Mouse (Mus musculus) liver, embryonic 14.5 days (tissue): ENCODE results near the gene Mex3a. TPM values are rescaled to one million over a fixed set of nuclear protein-coding genes. Genes with fewer than 3 reads are reported as not detected.

Source experiments
- ATAC-seq: fragments of 200-750 bp; cut with Nextera tagmentation; 2 replicates; pipeline ENCODE4 v1.8.0; 2017; ENCODE audit warnings: moderate number of reproducible peaks, mild to moderate bottlenecking, moderate library complexity; ENCODE audit not compliant: insufficient read depth
- DNase-seq, 3 experiments: peaks; one replicate each; pipeline ENCODE4 v3.0.0-alpha.2; 2012 to 2013; ENCODE audit warnings: low read depth in 3 of 3, low spot score in 3 of 3
- H3K27ac ChIP-seq: fragments of 300-500 bp; sonication (generic); 2 replicates; pipeline ENCODE4 v1.5.1; 2014; ENCODE audit warnings: moderate library complexity, mild to moderate bottlenecking, control low read depth, inconsistent platforms
- H3K27me3 ChIP-seq: fragments of 300-500 bp; sonication (generic); 2 replicates; pipeline ENCODE4 v1.6.1; 2014; ENCODE audit warnings: mild to moderate bottlenecking, low read length, moderate library complexity; ENCODE audit not compliant: control insufficient read depth, insufficient read depth
- H3K36me3 ChIP-seq: fragments of 300-500 bp; sonication (generic); replicated peaks from 2 replicates; pipeline ENCODE4 v1.6.1; 2014; ENCODE audit warnings: low read depth; ENCODE audit not compliant: control insufficient read depth, insufficient read depth
- H3K4me1 ChIP-seq, 2 experiments: fragments of 200-500 bp in 1 of 2; fragments of 300-500 bp in 1 of 2; sonication (generic) in 1 of 2; replicated peaks; 2 replicates each; pipeline ENCODE4 v1.6.1; 2012 to 2014; ENCODE audit warnings: antibody characterized with exemption in 1 of 2, inconsistent platforms in 1 of 2, low read length in 1 of 2; ENCODE audit not compliant: control insufficient read depth in 2 of 2, insufficient read depth in 2 of 2
- H3K4me2 ChIP-seq: fragments of 300-500 bp; sonication (generic); 2 replicates; pipeline ENCODE4 v1.6.1; 2014; ENCODE audit warnings: low read depth, mild to moderate bottlenecking, control low read depth, moderate library complexity
- H3K4me3 ChIP-seq, 2 experiments: fragments of 200-500 bp in 1 of 2; fragments of 300-500 bp in 1 of 2; sonication (generic) in 1 of 2; 2 replicates each; pipeline ENCODE4 v1.5.1; 2012 to 2014; ENCODE audit warnings: low read depth in 2 of 2, low read length in 2 of 2, mild to moderate bottlenecking in 2 of 2, control low read depth in 1 of 2, inconsistent platforms in 1 of 2, moderate library complexity in 1 of 2; ENCODE audit not compliant: insufficient read depth in 1 of 2
- H3K9ac ChIP-seq: fragments of 300-500 bp; sonication (generic); replicated peaks from 2 replicates; pipeline ENCODE4 v1.6.1; 2014; ENCODE audit warnings: mild to moderate bottlenecking, control low read depth, moderate library complexity
- H3K9me3 ChIP-seq: fragments of 300-500 bp; sonication (generic); 2 replicates; pipeline ENCODE4 v1.6.1; 2016; ENCODE audit warnings: low read length, mixed read lengths; ENCODE audit not compliant: control insufficient read depth
- CTCF ChIP-seq: IDR thresholded peaks from 2 replicates; pipeline ENCODE4 v1.5.1; 2016; ENCODE audit warnings: antibody characterized with exemption, low read depth, control low read depth
- EP300 ChIP-seq: IDR thresholded peaks from 2 replicates; pipeline ENCODE4 v1.6.1; 2016; ENCODE audit warnings: antibody characterized with exemption, low read depth
- WGBS: fragments of 180-500 bp; shearing (Covaris S2); extraction: QIAGEN DNeasy Blood & Tissue Kit; methylation state at CpG from one replicate; pipeline ENCODE4 v1.1.7; 2014; ENCODE audit not compliant: insufficient replicate concordance; 5-methylcytosine and 5-hydroxymethylcytosine counted together
- polyA plus RNA-seq, 2 experiments: library from polyadenylated mRNA; depleted of rRNA in 1 of 2; stranded (reverse) in 1 of 2; unstranded in 1 of 2; fragments of >200 nt; fragmentation: Nextera tagmentation in 1 of 2; extraction: Ambion mirVana in 1 of 2; gene quantifications; 2 replicates each; pipeline versions ENCODE4 v1.2.1 to v1.2.3; 2012 to 2014

The Mex3a gene
- polyA plus RNA-seq, 2 experiments, result 0.74 to 1.1 TPM

DNA sequence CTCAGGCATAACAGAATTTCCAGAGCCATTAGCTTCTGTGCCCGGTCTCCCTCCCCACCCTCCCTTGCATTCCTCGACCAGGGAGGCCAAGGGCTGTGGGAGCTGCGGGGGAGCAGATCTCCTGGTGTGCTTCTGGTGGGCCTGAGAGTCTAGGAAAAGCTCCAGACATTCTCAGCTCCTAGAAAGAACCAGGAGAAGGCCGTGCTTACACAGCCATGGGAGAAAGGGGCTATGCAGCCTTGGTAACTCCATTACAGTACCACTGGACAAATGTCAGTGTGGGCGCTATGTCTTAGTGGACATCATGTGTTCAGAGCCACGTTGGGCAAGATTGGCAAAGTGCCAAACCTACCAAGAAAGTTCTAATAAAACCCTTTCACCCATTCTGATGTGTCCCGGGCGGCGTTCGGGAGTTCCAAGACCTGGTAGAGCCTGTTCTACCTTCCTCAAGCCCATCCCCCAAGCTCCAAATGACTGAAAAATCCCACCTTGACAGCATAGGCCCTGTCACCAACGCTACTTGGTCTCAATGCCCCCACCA, 30.1 kb upstream of the Mex3a start:
- DNase-seq, result no peak
- Histone ChIP-seq H3K9ac (peak overlapping the region; percentile 94), H3K27ac (peak overlapping the region; percentile 83), H3K4me1 (peaks cover 38 to 39% of the 10 kb centered on the region in 2 experiments), H3K9me3 (no peaks in the 10 kb centered on the region), H3K27me3 (no peaks in the 10 kb centered on the region), H3K4me2 (peak overlapping the region; percentile 77), H3K36me3 (peaks cover 24% of the 10 kb centered on the region), H3K4me3 (peak overlapping the region; percentile 67 to 92)
- ATAC-seq, result peak; percentile 8; the same call in 1 of the 2 replicates
- TF ChIP-seq EP300, result no peak
- no peak for TF ChIP-seq CTCF
- WGBS, result 24% methylated on average over 11 of the region's 11 CpGs

DNA sequence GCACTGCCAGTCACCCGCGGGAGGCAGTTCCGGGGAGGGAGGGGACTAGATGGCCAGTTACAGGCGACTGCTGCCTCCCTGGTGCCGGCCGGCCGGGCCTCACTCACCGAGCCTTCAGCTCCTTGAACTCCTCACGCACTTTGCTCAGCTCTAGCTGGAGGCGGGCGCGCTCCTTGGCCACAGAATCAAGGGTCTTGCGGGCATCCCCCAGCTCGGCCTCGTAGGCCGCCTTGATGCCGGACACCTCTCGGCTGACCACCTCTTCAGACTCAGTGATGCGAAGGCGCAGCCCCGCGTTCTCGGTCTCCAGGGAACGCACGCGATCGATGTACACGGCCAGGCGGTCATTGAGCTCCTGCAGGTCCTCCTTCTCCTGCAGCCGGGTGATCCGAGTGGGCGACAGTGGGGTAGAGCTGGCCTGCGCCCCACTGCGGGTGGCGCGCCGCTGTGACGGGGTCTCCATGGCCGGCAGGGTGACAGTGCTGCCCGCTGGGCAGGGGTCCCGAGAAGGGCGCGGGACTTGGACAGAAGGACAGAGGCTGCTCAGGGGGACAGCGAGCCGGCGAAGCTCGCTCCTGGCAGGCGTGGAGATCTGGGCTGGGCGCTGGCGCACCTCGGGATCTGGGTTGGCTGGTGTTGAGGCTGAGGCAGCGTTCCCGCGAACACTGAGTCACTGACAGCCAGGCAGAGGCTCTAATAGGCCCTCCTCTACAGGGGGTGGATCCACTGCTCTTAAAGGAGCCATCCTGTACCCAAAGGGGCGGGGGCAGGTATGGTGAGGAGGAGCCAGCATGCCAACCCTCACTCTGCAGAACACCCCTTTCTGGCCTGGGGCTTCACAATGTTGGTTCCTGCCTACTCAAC, 29.3 kb upstream of the Mex3a start:
- TF ChIP-seq CTCF, result no peak
- TF ChIP-seq EP300, result no peak
- peak overlapping the region; percentile 83 for H3K27ac ChIP-seq
- peak overlapping the region; percentile 94 for H3K9ac ChIP-seq
- H3K9me3 ChIP-seq, result no peaks in the 10 kb centered on the region
- H3K4me1 ChIP-seq, result peaks cover 31 to 32% of the 10 kb centered on the region in 2 experiments
- H3K27me3 ChIP-seq, result no peaks in the 10 kb centered on the region
- peaks cover 18% of the 10 kb centered on the region for H3K36me3 ChIP-seq
- H3K4me2 ChIP-seq, result peak overlapping the region; percentile 77
- ATAC-seq (peak; percentile 91), DNase-seq (peak; percentile 85 to 89 (median 87))
- WGBS, result 2% methylated on average over 55 of the region's 55 CpGs
- H3K4me3 ChIP-seq, result peak overlapping the region; percentile 67 to 92

DNA sequence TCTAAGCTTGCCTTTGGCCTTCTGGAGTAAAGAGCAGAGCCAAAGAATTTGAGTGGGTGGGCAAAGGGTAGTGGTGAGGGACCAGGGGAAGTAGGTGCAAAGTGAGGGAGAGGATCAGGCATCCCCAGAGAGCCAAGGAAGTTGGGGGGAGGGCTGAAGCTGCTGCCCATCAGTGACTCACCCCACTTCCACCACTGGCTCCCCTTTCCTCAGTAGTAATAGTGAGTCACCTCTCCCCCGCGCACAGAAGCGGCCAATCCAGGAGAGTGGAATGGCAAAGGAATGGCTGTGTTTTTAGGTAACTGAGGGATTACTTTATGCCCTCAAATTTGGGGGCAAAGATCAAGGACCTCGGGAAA, 28.7 kb upstream of the Mex3a start:
- Histone ChIP-seq H3K4me3 (peak overlapping the region; percentile 7 to 92; a peak in 2 of 4 replicates), H3K9me3 (no peaks in the 10 kb centered on the region), H3K36me3 (peaks cover 16% of the 10 kb centered on the region), H3K4me2 (peak overlapping the region; percentile 77), H3K9ac (no peak overlapping the region), H3K27me3 (no peaks in the 10 kb centered on the region), H3K27ac (no peak overlapping the region), H3K4me1 (peaks cover 26 to 29% of the 10 kb centered on the region in 2 experiments)
- TF ChIP-seq EP300 (no peak), CTCF (no peak)
- WGBS, result 22% methylated on average over 4 of the region's 4 CpGs
- DNase-seq, result no peak
- ATAC-seq, result no peak

DNA sequence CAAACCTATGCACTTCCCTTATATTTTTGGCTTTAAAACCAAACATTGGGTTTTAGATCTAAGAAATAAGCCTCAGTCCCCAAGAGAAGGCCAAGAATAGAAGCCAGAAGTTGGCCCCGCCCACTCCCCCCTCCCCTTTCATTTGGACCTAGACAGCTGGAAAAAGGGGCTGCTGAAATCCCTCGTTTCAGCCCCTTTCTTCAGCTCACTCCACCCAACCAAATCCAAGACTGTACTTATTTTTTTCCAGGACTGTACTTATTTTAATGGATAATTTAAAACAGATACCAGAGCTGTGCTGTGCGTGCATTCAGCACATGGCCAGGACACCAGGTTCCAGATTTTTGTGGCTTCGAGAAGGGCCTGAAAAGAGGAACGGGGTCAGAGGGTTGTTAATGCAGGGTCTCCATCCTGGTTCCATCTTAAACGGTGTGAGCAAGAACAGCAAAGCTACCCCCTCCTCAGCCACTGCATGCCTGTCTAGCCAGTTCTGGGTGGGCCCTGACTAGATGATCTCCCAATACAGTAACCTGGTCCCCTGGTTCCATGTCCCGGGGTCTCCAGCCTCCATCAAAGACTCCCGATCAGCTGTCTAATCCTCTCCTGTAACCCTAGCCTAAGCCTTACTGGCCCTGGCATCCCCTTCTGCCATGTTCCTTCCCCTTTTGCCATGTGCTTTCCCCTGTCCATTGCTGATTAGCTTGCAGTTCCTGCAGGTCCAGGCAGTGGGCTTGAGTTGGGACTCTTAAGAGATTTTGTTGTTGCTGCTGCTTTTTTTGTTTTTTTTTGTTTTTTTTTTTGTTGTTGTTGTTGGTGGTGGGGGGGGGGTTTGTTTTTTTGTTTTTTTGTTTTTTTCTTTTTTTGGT, 28.1 kb upstream of the Mex3a start:
- Histone ChIP-seq H3K9ac (no peak overlapping the region), H3K4me3 (no peak overlapping the region), H3K4me1 (peaks cover 25% of the 10 kb centered on the region in 2 experiments), H3K4me2 (no peak overlapping the region), H3K27ac (no peak overlapping the region), H3K9me3 (no peaks in the 10 kb centered on the region), H3K36me3 (peaks cover 10% of the 10 kb centered on the region), H3K27me3 (no peaks in the 10 kb centered on the region)
- DNase-seq (no peak), ATAC-seq (no peak)
- 39% methylated on average over 8 of the region's 8 CpGs for WGBS
- TF ChIP-seq EP300 (no peak), CTCF (no peak)
